Mouse (Mus musculus): Measurements from ENCODE around the gene Adh6a.

The Adh6a gene

DNA sequence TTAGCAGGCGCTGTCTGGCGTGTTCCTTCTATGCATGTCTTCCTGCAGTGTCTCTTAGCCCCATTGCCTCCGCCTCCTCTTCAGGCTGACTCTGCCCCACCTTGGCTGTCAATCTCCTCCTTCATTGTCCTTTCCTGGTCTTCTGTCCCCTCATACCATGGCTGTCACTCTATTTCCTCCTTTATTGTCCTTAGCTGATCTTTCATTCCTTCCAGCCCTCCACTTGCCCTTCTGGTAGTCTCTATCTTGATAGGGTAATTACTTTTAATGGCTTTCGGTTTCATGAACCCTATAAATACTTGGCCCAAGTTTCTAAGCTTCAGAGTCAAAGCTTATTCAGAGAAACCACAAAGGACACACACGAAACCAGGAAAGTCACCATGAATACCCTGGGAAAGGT lies at the start of gene Adh6a:
Gene Adh6a, plus strand, starts transcription at position 322 of the 400 bp plus-strand sequence.
- no peak for DNase-seq (ENCODE audit: extremely low spot score)

DNA sequence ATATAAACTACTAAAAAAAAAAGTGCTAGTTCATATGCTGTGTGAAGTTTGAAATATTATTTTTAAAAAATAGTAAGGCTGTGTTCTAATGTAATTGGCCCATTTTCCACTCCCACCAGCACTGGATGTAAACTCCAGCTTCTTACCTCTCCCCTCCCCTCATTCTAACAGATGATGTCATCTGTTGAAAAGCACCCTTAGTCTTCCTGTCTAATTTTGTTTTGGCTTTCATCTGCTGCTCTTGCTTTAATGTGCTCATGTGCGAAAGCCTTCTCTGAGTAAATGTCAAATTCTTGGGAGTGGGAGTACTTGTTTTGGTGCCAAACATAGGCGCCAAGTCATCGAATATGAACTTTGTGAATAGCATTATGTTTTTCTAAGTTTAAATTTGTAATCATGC lies 48.4 kb upstream of the Adh6a start:
- no peak for DNase-seq (ENCODE audit: extremely low spot score)

DNA sequence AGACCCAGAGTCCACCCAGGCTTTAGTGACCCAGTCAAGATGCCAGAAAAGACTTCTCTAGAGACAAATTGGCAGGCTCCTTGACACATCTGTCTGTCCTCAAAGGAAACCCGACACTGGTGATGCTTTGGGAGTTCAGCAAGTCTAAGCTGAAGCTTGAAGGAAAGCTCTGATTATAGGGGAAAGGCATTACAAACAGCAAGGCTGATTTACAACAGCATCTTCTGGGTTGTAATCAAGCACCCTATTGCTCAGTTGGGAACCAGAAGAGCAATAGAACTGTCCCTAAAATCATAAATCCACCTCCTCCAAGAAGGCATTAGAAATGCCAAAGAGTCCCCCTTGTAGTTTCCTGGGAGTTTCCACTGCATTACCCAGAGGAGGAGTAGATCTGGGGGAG lies 42.6 kb upstream of the Adh6a start:
- no peak for DNase-seq (ENCODE audit: extremely low spot score)

- no peak for DNase-seq (ENCODE audit: extremely low spot score)
Observed at GRCm38 (mm10) chr3:138271297-138271696, 41.8 kb upstream of the Adh6a start.

GRCm38 (mm10) chr3:138273080-138273479 lies 40.0 kb upstream of the Adh6a start:
- DNase-seq (ENCODE audit: extremely low spot score), result no peak

DNA sequence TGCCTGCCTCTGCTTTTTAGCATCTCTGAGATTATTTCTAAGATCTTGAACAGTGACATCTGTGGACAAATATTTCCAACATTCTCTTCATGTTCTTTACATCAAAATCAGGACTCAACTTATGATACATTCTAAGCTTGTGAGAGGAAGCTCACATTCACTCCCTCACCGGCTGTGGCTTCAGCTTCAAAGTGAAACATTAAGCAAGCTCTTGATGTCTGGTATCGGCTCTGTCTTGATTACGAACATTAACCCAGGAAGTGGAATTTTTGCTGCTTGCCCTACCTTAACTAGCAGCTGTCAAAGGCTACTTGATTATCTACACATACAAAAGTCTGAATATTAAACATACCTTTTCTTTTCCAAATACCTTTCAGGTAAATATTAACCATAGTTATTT lies 38.0 kb upstream of the Adh6a start:
- no peak for DNase-seq (ENCODE audit: extremely low spot score)

DNA sequence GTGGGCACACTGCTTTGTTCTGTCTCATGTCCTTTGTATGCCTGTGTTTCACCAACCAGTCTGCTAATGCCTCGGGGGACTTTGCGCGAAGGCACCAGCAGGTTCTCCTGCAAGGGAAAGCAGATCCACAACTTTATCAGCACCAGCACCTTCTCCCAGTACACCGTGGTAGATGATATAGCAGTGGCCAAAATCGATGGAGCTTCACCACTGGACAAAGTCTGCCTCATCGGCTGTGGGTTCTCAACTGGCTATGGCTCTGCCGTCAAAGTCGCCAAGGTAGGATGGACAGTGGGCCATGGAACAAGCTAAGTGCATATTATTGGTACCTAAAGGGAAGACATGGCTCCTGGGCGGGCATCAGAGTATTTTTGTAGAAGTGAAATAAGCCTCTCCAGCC lies 30.5 kb upstream of the Adh6a start:
- DNase-seq (ENCODE audit: extremely low spot score), result no peak

- DNase-seq (ENCODE audit: extremely low spot score), result no peak
Observed at GRCm38 (mm10) chr3:138283831-138284230, 29.3 kb upstream of the Adh6a start.

- DNase-seq (ENCODE audit: extremely low spot score), result no peak
Observed at GRCm38 (mm10) chr3:138285986-138286385, 27.1 kb upstream of the Adh6a start.

GRCm38 (mm10) chr3:138287686-138288085 lies 25.4 kb upstream of the Adh6a start:
- DNase-seq (ENCODE audit: extremely low spot score), result no peak

DNA sequence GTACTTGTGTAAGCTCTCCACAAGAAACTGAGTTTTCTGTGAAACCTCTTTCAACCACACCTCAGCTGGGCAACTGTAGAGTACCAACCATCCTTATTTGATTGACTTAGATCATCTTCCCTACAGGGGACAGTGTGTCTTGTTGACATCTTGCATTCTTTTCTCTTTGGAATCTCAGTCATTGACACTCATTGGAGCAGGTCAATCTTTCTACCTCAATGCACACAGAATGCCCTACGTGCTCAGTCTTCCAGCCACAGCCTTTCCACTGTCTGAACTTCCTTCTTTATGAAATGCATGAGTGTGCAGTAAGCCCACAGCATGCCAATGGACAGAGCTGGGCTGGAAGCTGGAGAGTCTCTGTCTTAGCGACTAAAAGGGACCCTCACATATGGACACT lies 22.4 kb upstream of the Adh6a start:
- no peak for DNase-seq (ENCODE audit: extremely low spot score)

- no peak for DNase-seq (ENCODE audit: extremely low spot score)
Observed at GRCm38 (mm10) chr3:138291529-138292117, 21.5 kb upstream of the Adh6a start.

DNA sequence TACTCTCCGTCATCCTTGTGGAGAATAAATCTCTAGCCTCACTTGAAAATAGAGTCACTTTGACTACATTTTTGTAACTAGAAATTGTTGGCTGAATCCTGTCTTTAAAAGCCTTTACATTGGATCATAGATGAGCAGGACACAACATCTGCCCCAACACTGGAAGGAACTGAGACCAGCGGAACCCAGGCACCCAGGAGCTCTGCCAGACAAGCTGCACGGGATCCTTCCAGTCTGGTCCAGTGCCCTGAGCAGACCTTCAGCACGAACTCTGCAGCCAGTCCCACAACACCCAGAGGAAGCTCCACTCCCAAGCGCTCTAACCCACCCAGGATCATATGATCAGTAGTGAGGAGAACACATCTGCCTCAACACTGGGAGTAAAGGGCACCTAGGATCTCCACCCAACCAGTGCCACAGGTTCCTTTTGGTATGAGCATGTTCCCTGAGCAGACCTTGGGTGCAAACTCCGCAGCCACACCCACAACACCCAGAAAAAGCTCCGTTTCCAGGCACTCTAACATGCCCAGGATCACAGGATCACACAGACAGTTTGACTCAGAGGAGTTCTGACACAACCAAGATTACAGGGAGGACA lies 19.7 kb upstream of the Adh6a start:
- DNase-seq (ENCODE audit: extremely low spot score), result no peak

DNA sequence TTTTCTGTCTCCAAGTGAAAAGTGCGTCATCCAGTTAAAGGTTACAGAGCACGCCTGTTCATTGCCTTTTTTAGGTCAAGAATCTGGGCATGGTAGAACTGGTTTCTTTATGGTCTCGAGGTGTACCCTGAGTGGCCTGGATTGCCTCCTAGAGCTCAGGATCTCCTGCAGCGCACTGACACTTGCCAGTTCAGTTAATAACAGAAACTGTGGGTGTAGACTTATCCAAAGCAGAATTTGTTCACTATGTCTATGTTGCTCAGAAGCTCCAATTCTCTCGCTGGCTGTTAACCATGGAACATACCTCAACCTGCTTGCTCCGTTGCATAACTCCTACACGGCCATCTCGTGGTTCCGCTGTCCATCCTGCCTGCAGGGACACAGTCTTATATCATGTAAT lies 13.0 kb upstream of the Adh6a start:
- no peak for DNase-seq (ENCODE audit: extremely low spot score)

GRCm38 (mm10) chr3:138302676-138303075 lies 10.4 kb upstream of the Adh6a start:
- DNase-seq (ENCODE audit: extremely low spot score), result no peak

GRCm38 (mm10) chr3:138303771-138304488 lies 9.2 kb upstream of the Adh6a start:
- DNase-seq (ENCODE audit: extremely low spot score), result peak; percentile 29

DNA sequence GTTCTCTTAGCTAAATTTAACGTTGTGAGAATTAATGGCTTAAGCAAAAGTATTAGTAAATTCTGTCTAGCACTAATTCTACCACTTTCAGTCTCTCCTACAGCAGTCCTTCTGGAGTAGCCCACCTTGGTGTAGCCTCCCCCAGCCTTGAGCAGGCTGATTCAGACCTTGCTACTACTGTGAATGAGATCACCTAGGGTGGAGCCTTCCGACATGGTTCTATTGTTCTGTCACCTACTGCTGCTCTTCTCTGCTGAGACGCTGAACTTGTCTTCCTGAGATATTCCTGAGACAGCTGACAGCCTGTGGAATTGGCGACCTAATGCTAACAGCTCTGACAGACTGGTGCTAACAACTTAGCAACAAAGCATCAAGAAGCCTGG lies 8.6 kb upstream of the Adh6a start:
- DNase-seq (ENCODE audit: extremely low spot score), result peak; percentile 10

GRCm38 (mm10) chr3:138305486-138306289 lies 7.4 kb upstream of the Adh6a start:
- peak; percentile 15 for DNase-seq (ENCODE audit: extremely low spot score)

DNA sequence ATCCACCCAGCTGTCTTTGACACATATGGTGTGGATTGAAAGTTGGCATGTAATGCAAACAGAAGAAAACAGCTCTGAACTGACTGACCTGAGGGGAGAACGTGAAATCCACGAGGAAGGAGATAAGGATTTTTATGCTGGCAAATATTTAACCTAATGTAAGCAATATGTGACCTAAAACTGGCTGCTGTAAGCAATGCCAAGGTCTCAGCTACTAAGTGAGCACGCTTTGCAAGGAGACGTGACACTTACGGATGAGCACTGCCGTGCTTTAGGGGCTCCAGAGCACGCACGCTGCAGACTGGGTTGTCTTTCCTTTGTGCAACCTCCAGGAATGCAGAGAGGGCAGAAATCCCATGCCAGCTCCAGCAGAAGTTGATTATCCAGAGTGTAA lies 6.8 kb upstream of the Adh6a start:
- DNase-seq (ENCODE audit: extremely low spot score), result no peak

- DNase-seq (ENCODE audit: extremely low spot score), result no peak
Observed at GRCm38 (mm10) chr3:138309910-138310309, 3.2 kb upstream of the Adh6a start.

DNA sequence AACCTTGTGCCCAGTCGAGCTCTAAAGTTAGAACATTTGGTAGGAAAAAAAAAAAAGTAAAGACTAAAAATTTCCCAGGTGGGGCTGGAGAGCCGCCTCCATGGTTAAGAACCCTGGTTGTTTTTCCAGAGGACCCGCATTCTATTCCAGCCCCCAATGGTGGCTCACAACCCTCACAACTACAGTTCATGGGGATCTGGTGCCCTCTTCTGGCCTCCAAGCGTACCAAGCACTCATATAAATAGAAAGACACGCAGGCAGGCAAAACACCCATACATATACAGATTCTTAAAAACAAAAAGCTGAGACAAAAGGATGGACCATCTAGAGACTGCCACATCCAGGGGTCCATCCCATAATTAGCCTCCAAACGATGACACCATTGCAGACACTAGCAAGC lies 2.1 kb upstream of the Adh6a start:
- DNase-seq (ENCODE audit: extremely low spot score), result no peak

- DNase-seq (ENCODE audit: extremely low spot score), result no peak
Observed at GRCm38 (mm10) chr3:138316908-138317472, 3.9 kb downstream of the Adh6a start.
